Mouse (Mus musculus) cerebellum, adult 8-10 months (tissue): ENCODE measurements around the gene Cxcl16.
"Not testable (repeated sequence)": the region's sequence is repeated elsewhere in the genome, so short reads cannot be mapped to it uniquely, and the experiment has no call there.

Experiments
- DNase-seq: peaks from one replicate; pipeline ENCODE4 v3.0.0; 2022

Cxcl16 gene

GRCm38 (mm10) chr11:70451797-70452498 is 7.8 kb downstream of the Cxcl16 start, which contains the start of gene Med11:
Gene Med11, plus strand, starts transcription at chr11:70451919.
- peak; percentile 97 for DNase-seq

GRCm38 (mm10) chr11:70450926-70451325 is 8.9 kb downstream of the Cxcl16 start:
- DNase-seq = no peak

DNA sequence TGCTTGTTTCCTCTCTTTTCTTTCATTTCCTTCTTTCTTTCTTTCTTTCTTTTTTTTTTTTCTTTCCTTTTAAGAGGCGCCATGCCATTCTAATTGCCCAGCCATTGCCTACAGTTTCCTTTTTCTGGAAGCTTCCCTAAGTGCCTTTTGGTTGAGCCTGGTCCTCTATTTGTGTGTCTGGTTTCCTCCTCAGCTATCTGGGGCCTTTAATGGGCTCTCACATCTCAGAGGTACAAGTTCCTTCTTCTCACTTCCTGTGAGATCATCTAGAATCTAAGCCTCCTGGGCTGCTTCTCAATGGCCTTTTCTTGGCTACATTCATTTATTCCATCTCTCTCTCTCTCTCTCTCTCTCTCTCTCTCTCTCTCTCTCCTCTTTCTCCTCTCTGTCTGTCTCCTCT is 12.4 kb downstream of the Cxcl16 start:
- no peak for DNase-seq

GRCm38 (mm10) chr11:70446756-70447155 is 13.0 kb downstream of the Cxcl16 start:
- no peak for DNase-seq

DNA sequence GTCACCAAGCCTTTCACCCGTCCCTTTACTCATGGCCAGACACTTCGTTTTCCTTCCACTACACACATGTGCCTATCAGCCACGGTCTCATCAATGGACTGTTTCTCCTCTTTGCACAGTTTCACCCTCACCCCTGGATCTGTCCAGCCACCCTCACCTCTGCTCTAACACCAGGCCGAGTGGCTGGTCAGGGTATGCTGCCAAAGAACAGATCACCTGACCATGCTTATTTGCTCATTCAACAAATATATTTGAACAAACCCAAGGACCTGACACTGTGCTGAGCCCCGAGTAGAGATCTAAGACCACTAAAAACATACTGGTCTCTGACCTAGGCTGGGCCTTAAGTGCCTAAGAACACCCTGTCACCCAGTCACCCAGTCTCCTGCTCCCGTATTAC is 15.1 kb downstream of the Cxcl16 start:
- no peak for DNase-seq

GRCm38 (mm10) chr11:70443964-70444363 is 15.8 kb downstream of the Cxcl16 start:
- DNase-seq = no peak

DNA sequence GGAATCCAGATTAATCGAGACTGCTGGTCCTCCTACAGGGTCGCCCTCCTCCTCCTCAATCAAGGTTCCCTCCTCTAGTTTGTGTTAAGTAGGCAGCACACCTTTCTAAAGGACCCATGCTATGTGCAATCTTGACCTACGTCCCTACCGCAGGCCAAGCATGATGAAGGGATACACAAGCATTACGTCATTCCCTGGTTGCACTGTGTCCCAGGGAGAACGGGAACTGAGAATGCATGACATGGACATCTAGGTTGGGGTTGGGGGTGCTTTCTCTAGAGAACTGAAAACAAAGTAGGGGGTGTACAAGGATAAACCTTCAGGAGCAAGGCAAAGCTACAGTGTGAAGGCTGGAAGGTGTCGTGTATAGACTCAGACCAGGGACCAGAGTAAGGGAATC is 17.9 kb downstream of the Cxcl16 start:
- no peak for DNase-seq

DNA sequence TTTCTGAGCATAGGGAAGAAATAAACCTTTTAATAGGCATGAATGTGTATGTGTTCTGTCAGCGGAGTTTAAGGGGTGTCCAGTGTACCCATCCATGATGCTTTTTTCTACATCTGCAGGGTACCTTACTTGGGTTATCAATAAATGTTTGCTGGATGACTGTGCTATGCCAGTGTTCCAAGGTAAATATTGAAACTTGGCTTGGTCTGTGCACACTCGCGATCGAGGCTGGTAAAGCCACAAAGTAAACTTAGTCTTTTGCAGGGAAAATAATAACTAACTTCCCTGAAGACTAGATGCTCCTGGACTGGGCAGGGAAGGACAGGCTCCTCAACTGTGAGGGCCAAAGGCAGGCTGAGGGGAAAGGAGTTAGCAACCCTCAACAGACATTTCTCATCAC is 19.1 kb downstream of the Cxcl16 start:
- no peak for DNase-seq

- no peak for DNase-seq
Observed at GRCm38 (mm10) chr11:70438728-70439374, 20.9 kb downstream of the Cxcl16 start.

DNA sequence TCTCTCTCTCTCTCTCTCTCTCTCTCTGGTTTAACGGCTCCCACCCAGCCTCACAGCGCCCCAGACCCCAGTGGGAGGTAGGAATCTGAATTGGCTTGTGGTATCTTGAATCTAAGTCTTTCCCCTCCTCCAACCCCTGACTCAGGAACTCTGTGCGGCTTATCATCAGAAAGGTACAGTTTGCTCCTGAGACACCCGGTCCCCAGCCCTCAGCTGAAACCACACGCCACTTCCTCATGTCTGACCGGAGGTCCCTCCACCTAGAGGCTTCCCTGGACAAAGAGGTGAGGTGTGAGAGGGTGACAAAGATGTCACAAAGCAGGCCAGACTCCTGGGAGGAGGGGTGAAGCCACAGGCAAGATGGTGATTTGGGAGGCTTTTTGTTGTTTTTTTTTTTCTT is 22.4 kb downstream of the Cxcl16 start:
- no peak for DNase-seq

GRCm38 (mm10) chr11:70435476-70435875 is 24.3 kb downstream of the Cxcl16 start:
- no peak for DNase-seq

- no peak for DNase-seq
Observed at GRCm38 (mm10) chr11:70433951-70434350, 25.8 kb downstream of the Cxcl16 start.

DNA sequence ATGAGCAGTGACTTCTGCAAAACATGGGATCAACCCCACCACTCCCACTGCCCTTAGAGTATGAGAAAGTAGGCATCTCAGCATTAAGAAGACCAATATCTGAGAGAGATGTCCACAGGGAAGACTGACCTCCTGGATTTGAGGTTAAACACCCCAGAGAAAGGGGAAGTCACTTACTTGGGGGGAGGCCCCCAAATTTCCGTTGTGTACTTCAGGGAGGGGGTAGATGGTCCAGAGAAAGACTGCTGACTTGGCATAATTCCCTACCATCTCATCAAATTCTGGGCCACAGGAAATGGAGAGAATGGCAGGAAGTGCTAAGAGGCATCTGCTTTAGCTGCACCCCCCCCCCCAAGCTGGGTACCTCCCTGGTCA is 26.2 kb downstream of the Cxcl16 start:
- DNase-seq = no peak

GRCm38 (mm10) chr11:70432895-70433568 is 26.8 kb downstream of the Cxcl16 start:
- DNase-seq = no peak

GRCm38 (mm10) chr11:70432048-70432894 is 27.5 kb downstream of the Cxcl16 start, which contains the start of gene Arrb2:
Gene Arrb2, plus strand, starts transcription at chr11:70432635.
- DNase-seq = peak; percentile 99

DNA sequence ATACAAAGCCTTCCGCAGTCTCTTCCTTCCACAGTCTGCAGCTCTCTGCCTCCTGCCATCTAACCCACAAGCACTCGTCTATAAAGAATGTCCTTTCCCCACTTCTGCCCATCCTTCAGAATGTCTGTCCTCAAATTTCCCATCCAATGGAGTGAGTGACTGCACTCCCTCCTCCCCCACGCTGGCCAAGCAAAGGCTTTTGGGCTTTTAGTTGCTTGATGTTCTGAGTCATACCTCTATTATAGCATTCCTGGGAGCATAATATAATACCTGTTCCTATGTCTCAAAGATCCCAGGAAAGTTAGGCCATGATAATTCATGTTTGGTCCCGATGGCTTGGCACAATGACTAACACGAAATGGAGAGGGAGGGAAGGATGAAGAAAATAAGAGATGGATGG is 28.2 kb downstream of the Cxcl16 start:
- no peak for DNase-seq

GRCm38 (mm10) chr11:70426598-70426997 is 33.2 kb downstream of the Cxcl16 start:
- not testable (repeated sequence) for DNase-seq

DNA sequence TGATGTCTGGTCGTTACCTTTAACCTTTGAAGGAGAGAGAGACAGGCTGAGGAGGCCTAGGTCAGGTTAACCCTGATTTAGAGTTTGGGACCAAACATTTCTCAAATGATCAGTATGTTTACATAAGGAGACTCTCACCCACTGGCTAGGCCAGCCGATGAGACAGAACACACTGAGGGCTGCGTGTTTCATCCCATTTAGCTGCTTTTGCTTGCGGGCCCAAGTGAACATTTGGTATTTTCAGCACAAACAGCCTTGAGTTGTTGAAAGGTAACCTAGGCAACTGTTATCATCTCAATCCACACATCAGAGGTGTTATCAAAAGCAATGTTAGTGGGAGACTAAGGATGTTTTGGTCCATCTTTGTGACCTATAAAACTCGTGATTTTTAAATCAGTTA is 40.3 kb downstream of the Cxcl16 start:
- DNase-seq = no peak

DNA sequence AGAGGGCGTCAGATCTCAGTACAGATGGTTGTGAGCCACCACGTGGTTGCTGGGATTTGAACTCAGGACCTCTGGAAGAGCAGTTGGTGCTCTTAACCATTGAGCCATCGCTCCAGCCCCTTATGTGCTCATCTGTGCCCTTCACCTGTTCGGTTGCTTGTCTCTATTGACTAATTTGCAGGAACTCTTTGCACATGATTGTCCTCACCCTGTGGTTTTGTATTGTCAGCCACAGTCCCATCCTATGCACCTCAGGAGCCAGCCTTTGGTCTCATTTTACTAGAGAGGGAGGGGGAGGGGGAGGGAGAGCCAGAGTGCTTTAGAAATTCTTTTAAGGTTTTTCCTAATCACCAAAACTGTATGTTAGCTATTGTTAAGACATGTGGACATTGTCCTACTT is 41.6 kb downstream of the Cxcl16 start:
- DNase-seq = no peak

- peak; percentile 74 for DNase-seq
Observed at GRCm38 (mm10) chr11:70413961-70414360, 45.8 kb downstream of the Cxcl16 start.

DNA sequence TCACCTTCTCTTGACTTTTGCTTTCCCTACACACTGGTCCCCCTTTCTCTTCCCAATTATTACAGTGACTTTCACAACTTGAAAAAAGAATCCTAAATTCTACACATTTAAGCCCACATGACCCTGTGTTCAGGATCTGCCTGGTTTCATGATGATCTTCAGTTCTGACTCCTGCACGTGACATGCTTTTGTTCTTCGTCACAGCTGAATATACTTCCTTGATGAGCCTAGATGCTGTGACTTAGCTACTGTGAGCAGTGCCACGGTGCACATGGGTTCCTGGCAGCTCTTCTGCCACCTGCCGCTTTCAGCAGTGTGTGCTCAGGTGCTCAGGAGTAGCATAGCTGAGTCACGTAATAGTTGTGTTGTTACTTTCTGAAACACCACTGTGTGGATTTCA is 47.2 kb downstream of the Cxcl16 start:
- no peak for DNase-seq

DNA sequence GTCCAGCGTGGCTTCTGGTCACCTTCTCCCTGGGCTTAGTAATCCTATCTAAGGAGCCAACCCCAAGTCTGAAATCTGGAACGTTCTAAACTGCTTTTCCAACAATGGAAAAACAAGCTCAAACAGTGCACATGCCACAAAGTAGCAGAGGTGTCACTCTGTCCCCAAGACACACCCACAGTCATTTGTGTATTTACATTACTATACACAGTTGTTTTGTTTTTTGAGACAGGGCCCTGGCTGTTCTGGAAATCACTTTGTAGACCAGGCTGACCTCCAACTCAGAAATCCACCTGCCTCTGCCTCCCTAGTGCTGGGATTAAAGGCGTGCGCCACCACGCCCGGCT is 49.5 kb downstream of the Cxcl16 start:
- no peak for DNase-seq

GRCm38 (mm10) chr11:70409594-70410296 is 50.0 kb downstream of the Cxcl16 start, which contains the start of gene Pelp1:
Gene Pelp1, minus strand, starts transcription at chr11:70410031.
- DNase-seq = peak; percentile 84
